Mouse (Mus musculus) midbrain, embryonic 12.5 days (tissue): ENCODE measurements at regions not wholly inside any gene's neighbourhood (a gene's known extent, or its start where the extent isn't known, plus 50 kb on each side); places are given as distances from the start of the nearest gene placed in this dataset.

Experiments used
- ATAC-seq: fragments of 200-750 bp; cut with Nextera tagmentation; 2 replicates; pipeline ENCODE4 v1.8.0; 2017; ENCODE audit warnings: low read depth, moderate TSS enrichment, moderate library complexity; ENCODE audit not compliant: low FRiP score
- H3K27ac ChIP-seq: fragments of 300-500 bp; sonication (generic); replicated peaks from 2 replicates; pipeline ENCODE4 v1.5.1; 2016; ENCODE audit warnings: mild to moderate bottlenecking
- H3K27me3 ChIP-seq: fragments of 300-500 bp; sonication (generic); 2 replicates; pipeline ENCODE4 v1.6.1; 2016; ENCODE audit warnings: mild to moderate bottlenecking
- H3K36me3 ChIP-seq: fragments of 300-500 bp; sonication (generic); 2 replicates; pipeline ENCODE4 v1.6.1; 2016
- H3K4me1 ChIP-seq: fragments of 300-500 bp; sonication (generic); 2 replicates; pipeline ENCODE4 v1.6.1; 2016
- H3K4me2 ChIP-seq: fragments of 300-500 bp; sonication (generic); replicated peaks from 2 replicates; pipeline ENCODE4 v1.6.1; 2016; ENCODE audit warnings: mild to moderate bottlenecking, moderate library complexity
- H3K4me3 ChIP-seq: fragments of 300-500 bp; sonication (generic); 2 replicates; pipeline ENCODE4 v1.5.1; 2016; ENCODE audit warnings: mild to moderate bottlenecking
- H3K9ac ChIP-seq: fragments of 300-500 bp; sonication (generic); replicated peaks from 2 replicates; pipeline ENCODE4 v1.6.1; 2016; ENCODE audit warnings: mild to moderate bottlenecking, moderate library complexity
- H3K9me3 ChIP-seq: fragments of 300-500 bp; sonication (generic); 2 replicates; pipeline ENCODE4 v1.6.1; 2016; ENCODE audit warnings: mild to moderate bottlenecking
- WGBS: fragments of 180-500 bp; shearing (Covaris S2); methylation state at CpG from one replicate; pipeline ENCODE4 v1.1.7; 2016; 5-methylcytosine and 5-hydroxymethylcytosine counted together

- no peak overlapping the region for H3K4me3 ChIP-seq
- 74% methylated on average over 10 of the region's 10 CpGs for WGBS
- ATAC-seq, result no peak
Measured at GRCm38 (mm10) chr6:51728816-51729562, 205.3 kb downstream of the Snx10 start.

GRCm38 (mm10) chr6:51730564-51731351 is 207.1 kb downstream of the Snx10 start:
- H3K9me3 ChIP-seq, result no peaks in the 10 kb centered on the region
- 59% methylated on average over 17 of the region's 17 CpGs for WGBS
- no peaks in the 10 kb centered on the region for H3K27me3 ChIP-seq
- H3K4me2 ChIP-seq, result no peak overlapping the region
- no peaks in the 10 kb centered on the region for H3K36me3 ChIP-seq
- ATAC-seq, result no peak
- no peak overlapping the region for H3K4me3 ChIP-seq
- 0 out of 2 replicates have a peak overlapping the region, but pooled peaks have one; percentile 30 for H3K27ac ChIP-seq
- H3K4me1 ChIP-seq, result peaks cover 10% of the 10 kb centered on the region; the same call in 1 of the 2 replicates
- H3K9ac ChIP-seq, result no peak overlapping the region

More at GRCm38 (mm10) chr6:51728816-51729562, 205.3 kb downstream of the Snx10 start:
- Histone ChIP-seq H3K4me2 (no peak overlapping the region), H3K4me1 (peaks cover 10% of the 10 kb centered on the region; the same call in 1 of the 2 replicates), H3K9me3 (no peaks in the 10 kb centered on the region), H3K9ac (no peak overlapping the region), H3K36me3 (no peaks in the 10 kb centered on the region), H3K27me3 (no peaks in the 10 kb centered on the region), H3K27ac (no peak overlapping the region)

- no peak overlapping the region for H3K9ac ChIP-seq
- 78% methylated on average over 11 of the region's 11 CpGs for WGBS
- no peaks in the 10 kb centered on the region for H3K36me3 ChIP-seq
- no peak overlapping the region for H3K4me2 ChIP-seq
- H3K4me3 ChIP-seq, result no peak overlapping the region
- no peak for ATAC-seq
- H3K27me3 ChIP-seq, result no peaks in the 10 kb centered on the region
- H3K9me3 ChIP-seq, result no peaks in the 10 kb centered on the region
- H3K4me1 ChIP-seq, result peaks cover 10% of the 10 kb centered on the region; the same call in 1 of the 2 replicates
- H3K27ac ChIP-seq, result no peak overlapping the region
Measured at GRCm38 (mm10) chr6:51732298-51732895, 208.7 kb downstream of the Snx10 start.

GRCm38 (mm10) chr6:51736051-51736450 is 212.3 kb downstream of the Snx10 start:
- H3K4me1 ChIP-seq, result peaks cover 9% of the 10 kb centered on the region
- H3K4me2 ChIP-seq, result no peak overlapping the region
- 85% methylated on average over 5 of the region's 5 CpGs for WGBS
- no peaks in the 10 kb centered on the region for H3K36me3 ChIP-seq
- no peaks in the 10 kb centered on the region for H3K9me3 ChIP-seq
- no peak overlapping the region for H3K9ac ChIP-seq
- no peak overlapping the region for H3K4me3 ChIP-seq
- ATAC-seq, result no peak
- no peaks in the 10 kb centered on the region for H3K27me3 ChIP-seq
- no peak overlapping the region for H3K27ac ChIP-seq

GRCm38 (mm10) chr6:51743105-51743660 is 219.5 kb downstream of the Snx10 start:
- Histone ChIP-seq H3K4me1 (peaks cover 31% of the 10 kb centered on the region), H3K9me3 (no peaks in the 10 kb centered on the region), H3K4me3 (no peak overlapping the region), H3K27me3 (no peaks in the 10 kb centered on the region), H3K9ac (no peak overlapping the region), H3K27ac (peak overlapping the region; percentile 49), H3K36me3 (no peaks in the 10 kb centered on the region), H3K4me2 (no peak overlapping the region)
- ATAC-seq, result no peak
- 66% methylated on average over 15 of the region's 15 CpGs for WGBS

GRCm38 (mm10) chr6:51744607-51745006 is 220.9 kb downstream of the Snx10 start:
- H3K4me1 ChIP-seq, result peaks cover 31% of the 10 kb centered on the region
- H3K4me2 ChIP-seq, result no peak overlapping the region
- H3K27me3 ChIP-seq, result no peaks in the 10 kb centered on the region
- H3K36me3 ChIP-seq, result no peaks in the 10 kb centered on the region
- H3K27ac ChIP-seq, result 0 out of 2 replicates have a peak overlapping the region, but pooled peaks have one; percentile 49
- no peak overlapping the region for H3K9ac ChIP-seq
- no peak for ATAC-seq
- H3K4me3 ChIP-seq, result no peak overlapping the region
- 75% methylated on average over 2 of the region's 2 CpGs for WGBS
- H3K9me3 ChIP-seq, result no peaks in the 10 kb centered on the region

GRCm38 (mm10) chr6:51754239-51754681 is 230.6 kb downstream of the Snx10 start:
- Histone ChIP-seq H3K9me3 (no peaks in the 10 kb centered on the region), H3K36me3 (no peaks in the 10 kb centered on the region), H3K4me3 (no peak overlapping the region), H3K27me3 (no peaks in the 10 kb centered on the region), H3K27ac (no peak overlapping the region; the same call in 1 of the 2 replicates), H3K4me1 (peaks cover 4% of the 10 kb centered on the region; the same call in 1 of the 2 replicates), H3K4me2 (no peak overlapping the region), H3K9ac (no peak overlapping the region)
- no peak for ATAC-seq
- 54% methylated on average over 8 of the region's 8 CpGs for WGBS

GRCm38 (mm10) chr6:51757131-51757530 is 233.4 kb downstream of the Snx10 start:
- no peaks in the 10 kb centered on the region for H3K9me3 ChIP-seq
- ATAC-seq, result no peak
- 83% methylated on average over 3 of the region's 3 CpGs for WGBS
- peaks cover 4% of the 10 kb centered on the region; the same call in 1 of the 2 replicates for H3K4me1 ChIP-seq
- no peaks in the 10 kb centered on the region for H3K27me3 ChIP-seq
- no peak overlapping the region for H3K4me2 ChIP-seq
- H3K9ac ChIP-seq, result no peak overlapping the region
- no peaks in the 10 kb centered on the region for H3K36me3 ChIP-seq
- H3K27ac ChIP-seq, result no peak overlapping the region
- no peak overlapping the region for H3K4me3 ChIP-seq

GRCm38 (mm10) chr6:51757746-51758145 is 234.0 kb downstream of the Snx10 start:
- no peak overlapping the region for H3K27ac ChIP-seq
- H3K9ac ChIP-seq, result no peak overlapping the region
- no peaks in the 10 kb centered on the region for H3K27me3 ChIP-seq
- H3K9me3 ChIP-seq, result no peaks in the 10 kb centered on the region
- H3K36me3 ChIP-seq, result no peaks in the 10 kb centered on the region
- ATAC-seq, result no peak
- H3K4me3 ChIP-seq, result no peak overlapping the region
- no peak overlapping the region for H3K4me2 ChIP-seq
- WGBS, result 82% methylated on average over 4 of the region's 4 CpGs
- peaks cover 4% of the 10 kb centered on the region; the same call in 1 of the 2 replicates for H3K4me1 ChIP-seq

- Histone ChIP-seq H3K27me3 (no peaks in the 10 kb centered on the region), H3K4me1 (peaks cover 3% of the 10 kb centered on the region; the same call in 1 of the 2 replicates), H3K9ac (no peak overlapping the region), H3K4me3 (no peak overlapping the region), H3K4me2 (no peak overlapping the region), H3K36me3 (no peaks in the 10 kb centered on the region), H3K9me3 (no peaks in the 10 kb centered on the region), H3K27ac (no peak overlapping the region)
- no peak for ATAC-seq
- WGBS, result 75% methylated on average over 3 of the region's 3 CpGs
Measured at GRCm38 (mm10) chr6:51758781-51759180, 235.1 kb downstream of the Snx10 start.

GRCm38 (mm10) chr6:51760372-51760771 is 236.7 kb downstream of the Snx10 start:
- no peaks in the 10 kb centered on the region for H3K9me3 ChIP-seq
- ATAC-seq, result no peak
- H3K4me2 ChIP-seq, result no peak overlapping the region
- H3K9ac ChIP-seq, result no peak overlapping the region
- H3K27ac ChIP-seq, result no peak overlapping the region
- H3K4me1 ChIP-seq, result no peaks in the 10 kb centered on the region
- no peaks in the 10 kb centered on the region for H3K27me3 ChIP-seq
- no peaks in the 10 kb centered on the region for H3K36me3 ChIP-seq
- H3K4me3 ChIP-seq, result no peak overlapping the region
- 66% methylated on average over 5 of the region's 5 CpGs for WGBS
